ENCODE assay signal across 34 mouse cellular contexts in genomic region chr12:4322227-4322626, GRCm38 (mm10).
DNase-seq lines count a peak whose midpoint lies in the region; ATAC-seq and TF ChIP-seq lines count a peak whose summit lies in the region.
"Had no signal": no experiment of that assay in that cellular context is flagged by ENCODE, and none has a peak within 500 bp of the region (broad histone marks: within the 10 kb centered on the region; RNA-seq: fewer than 3 reads in every experiment).

No protein-coding gene starts in this region.

- peak; percentile 3 for DNase-seq in lung, embryonic 14.5 days
- no peak for DNase-seq in lung, adult 18-20 months
- peak; percentile 46 for DNase-seq in ZHBTc4 (ENCODE audit: low read depth, low spot score)
- DNase-seq in embryo, embryonic 11 days = peak; percentile 20
- DNase-seq in kidney, adult 11 months = no peak
- DNase-seq in right cerebral cortex, postnatal 4 days = no peak
- no peak for DNase-seq in left cerebral cortex, adult 11 months (ENCODE audit: low spot score)
- DNase-seq: adrenal gland, adult 8-10 months; adrenal gland, postnatal 25 days; B cell, adult 2 months; cerebellum, adult 11 months; cerebellum, adult 2 months; cerebellum, adult 9-11 months; cerebellum, postnatal 25 days; forebrain, postnatal 0 days; gastrocnemius, adult 2 months; gastrocnemius, postnatal 14 days; heart, adult 18-20 months; heart, postnatal 10 days; heart, postnatal 36 days had no signal

- H3K4me2 ChIP-seq in lung, embryonic 14.5 days = no peak overlapping the region
- H3K4me2 ChIP-seq: embryonic facial prominence, embryonic 12.5 days; embryonic facial prominence, embryonic 15.5 days; heart, embryonic 12.5 days; heart, embryonic 15.5 days; hindbrain, embryonic 13.5 days had no signal

- H3K36me3 ChIP-seq in lung, embryonic 14.5 days (ENCODE audit: insufficient read depth) = peaks cover 9% of the 10 kb centered on the region; the same call in 1 of the 2 replicates
- H3K36me3 ChIP-seq: hindbrain, embryonic 10.5 days had no signal

- no peak for ATAC-seq in lung, embryonic 14.5 days (ENCODE audit: insufficient read depth)
- ATAC-seq: activated CD4-positive, CD25-positive, alpha-beta regulatory T cell, adult 4 months; forebrain, embryonic 14.5 days; forebrain, postnatal 0 days; hindbrain, embryonic 16.5 days; inflammation-experienced regulatory T-cells, adult 6 months; intestine, embryonic 16.5 days; Patski had no signal

- WGBS in lung, embryonic 14.5 days = 46% methylated on average over 2 of the region's 2 CpGs

- TF ChIP-seq CTCF in lung, embryonic 14.5 days (IDR thresholded peaks at IDR 0.05; ENCODE audit: low read depth) = no peak

- H3K4me1 ChIP-seq in lung, embryonic 14.5 days (ENCODE audit: insufficient read depth) = no peaks in the 10 kb centered on the region
- H3K4me1 ChIP-seq: embryonic facial prominence, embryonic 15.5 days; heart, embryonic 12.5 days; heart, embryonic 15.5 days; hindbrain, embryonic 10.5 days; hindbrain, embryonic 13.5 days had no signal

- no peak overlapping the region for H3K4me3 ChIP-seq in lung, embryonic 14.5 days (ENCODE audit: low read depth, low read length)
- H3K4me3 ChIP-seq: embryonic facial prominence, embryonic 12.5 days; embryonic facial prominence, embryonic 15.5 days; gastrocnemius, adult 2 months; heart, embryonic 12.5 days; heart, embryonic 15.5 days; hindbrain, embryonic 10.5 days; hindbrain, embryonic 13.5 days had no signal

- H3K27me3 ChIP-seq in lung, embryonic 14.5 days (ENCODE audit: insufficient read depth, low read length) = no peaks in the 10 kb centered on the region
- H3K27me3 ChIP-seq: CH12.LX; embryonic facial prominence, embryonic 12.5 days; embryonic facial prominence, embryonic 15.5 days; heart, embryonic 12.5 days; heart, embryonic 15.5 days; hindbrain, embryonic 13.5 days; Patski had no signal

- no peak overlapping the region for H3K9ac ChIP-seq in lung, embryonic 14.5 days
- H3K9ac ChIP-seq: embryonic facial prominence, embryonic 12.5 days; embryonic facial prominence, embryonic 15.5 days; forebrain, postnatal 0 days; heart, embryonic 12.5 days; heart, embryonic 15.5 days; hindbrain, embryonic 13.5 days had no signal

- no peak overlapping the region for H3K27ac ChIP-seq in lung, embryonic 14.5 days (ENCODE audit: low read depth)
- H3K27ac ChIP-seq: embryonic facial prominence, embryonic 12.5 days; embryonic facial prominence, embryonic 15.5 days; gastrocnemius, adult 2 months; heart, embryonic 15.5 days; hindbrain, embryonic 10.5 days; hindbrain, embryonic 13.5 days had no signal

- no peaks in the 10 kb centered on the region for H3K9me3 ChIP-seq in lung, embryonic 14.5 days (ENCODE audit: low read depth, low read length)
- H3K9me3 ChIP-seq: embryonic facial prominence, embryonic 12.5 days; embryonic facial prominence, embryonic 15.5 days; G1E; heart, embryonic 12.5 days; heart, embryonic 15.5 days; hindbrain, embryonic 10.5 days; hindbrain, embryonic 13.5 days had no signal

Comparison
In these comparisons a context has a peak if more than half of its experiments do, and no peak if none do; other contexts are left out.
1. DNase-seq: peak in lung, embryonic 14.5 days (single experiment), ZHBTc4 (single experiment) and embryo, embryonic 11 days (single experiment); none in lung, adult 18-20 months (0 of 2), kidney, adult 11 months (single experiment), right cerebral cortex, postnatal 4 days (single experiment) and left cerebral cortex, adult 11 months (single experiment).